Mouse (Mus musculus): ENCODE measurements at regions not wholly inside any gene's neighbourhood (a gene's known extent, or its start where the extent isn't known, plus 50 kb on each side); places are given as distances from the start of the nearest gene placed in this dataset.
A peak's percentile ranks its signal among the peaks of the same experiment; 100 is the strongest.

- WGBS = 55% methylated on average over 13 of the region's 13 CpGs
- no peaks in the 10 kb centered on the region for H3K9me3 ChIP-seq (ENCODE audit: low read length)
- H3K4me3 ChIP-seq (ENCODE audit: low read depth, low read length) = no peak overlapping the region
- no peak overlapping the region for H3K27ac ChIP-seq (ENCODE audit: low read depth, low read length)
- TF ChIP-seq CTCF (IDR thresholded peaks at IDR 0.05; ENCODE audit: low read depth) = no peak
- no peaks in the 10 kb centered on the region for H3K4me1 ChIP-seq (ENCODE audit: insufficient read depth)
- DNase-seq (no peak), ATAC-seq (no peak)
- H3K9ac ChIP-seq = no peak overlapping the region
- H3K27me3 ChIP-seq (ENCODE audit: insufficient read depth, low read length) = no peaks in the 10 kb centered on the region
- H3K36me3 ChIP-seq (ENCODE audit: insufficient read depth) = no peaks in the 10 kb centered on the region
- H3K4me2 ChIP-seq (ENCODE audit: low read depth) = no peak overlapping the region
Observed at GRCm38 (mm10) chr8:87189791-87190385, 282.5 kb downstream of the Cbln1 start.

GRCm38 (mm10) chr8:87182888-87183287 lies 289.5 kb downstream of the Cbln1 start:
- H3K9me3 ChIP-seq (ENCODE audit: low read length) = no peaks in the 10 kb centered on the region
- ATAC-seq = no peak
- no peak for TF ChIP-seq CTCF (IDR thresholded peaks at IDR 0.05; ENCODE audit: low read depth)
- H3K27me3 ChIP-seq (ENCODE audit: insufficient read depth, low read length) = no peaks in the 10 kb centered on the region
- no peak overlapping the region for H3K4me3 ChIP-seq (ENCODE audit: low read depth, low read length)
- H3K36me3 ChIP-seq (ENCODE audit: insufficient read depth) = no peaks in the 10 kb centered on the region
- no peak overlapping the region for H3K27ac ChIP-seq (ENCODE audit: low read depth, low read length)
- DNase-seq = no peak
- 78% methylated on average over 4 of the region's 4 CpGs for WGBS
- no peak overlapping the region for H3K9ac ChIP-seq
- no peaks in the 10 kb centered on the region for H3K4me1 ChIP-seq (ENCODE audit: insufficient read depth)
- H3K4me2 ChIP-seq (ENCODE audit: low read depth) = no peak overlapping the region

- no peak for DNase-seq
- no peak for TF ChIP-seq CTCF (IDR thresholded peaks at IDR 0.05; ENCODE audit: low read depth)
- H3K9me3 ChIP-seq (ENCODE audit: low read length) = no peaks in the 10 kb centered on the region
Observed at GRCm38 (mm10) chr8:87178561-87178960, 293.5 kb upstream of the N4bp1 start.

GRCm38 (mm10) chr8:87177620-87178019 lies 292.6 kb upstream of the N4bp1 start:
- no peak overlapping the region for H3K4me2 ChIP-seq (ENCODE audit: low read depth)
- no peaks in the 10 kb centered on the region for H3K4me1 ChIP-seq (ENCODE audit: insufficient read depth)
- ATAC-seq = no peak
- no peaks in the 10 kb centered on the region for H3K36me3 ChIP-seq (ENCODE audit: insufficient read depth)
- TF ChIP-seq CTCF (IDR thresholded peaks at IDR 0.05; ENCODE audit: low read depth) = no peak
- H3K9me3 ChIP-seq (ENCODE audit: low read length) = no peaks in the 10 kb centered on the region
- WGBS = 86% methylated on average over 6 of the region's 6 CpGs
- no peak overlapping the region for H3K9ac ChIP-seq
- no peak overlapping the region for H3K4me3 ChIP-seq (ENCODE audit: low read depth, low read length)
- H3K27ac ChIP-seq (ENCODE audit: low read depth, low read length) = no peak overlapping the region
- DNase-seq = no peak
- no peaks in the 10 kb centered on the region for H3K27me3 ChIP-seq (ENCODE audit: insufficient read depth, low read length)

More at GRCm38 (mm10) chr8:87178561-87178960, 293.5 kb upstream of the N4bp1 start:
- no peak for ATAC-seq
- Histone ChIP-seq H3K4me2 (ENCODE audit: low read depth) (no peak overlapping the region), H3K36me3 (ENCODE audit: insufficient read depth) (no peaks in the 10 kb centered on the region), H3K9ac (no peak overlapping the region), H3K4me1 (ENCODE audit: insufficient read depth) (no peaks in the 10 kb centered on the region), H3K4me3 (ENCODE audit: low read depth, low read length) (no peak overlapping the region), H3K27me3 (ENCODE audit: insufficient read depth, low read length) (no peaks in the 10 kb centered on the region), H3K27ac (ENCODE audit: low read depth, low read length) (no peak overlapping the region)
- WGBS = 65% methylated on average over 4 of the region's 4 CpGs

GRCm38 (mm10) chr8:87175097-87175496 lies 290.0 kb upstream of the N4bp1 start:
- no peak for TF ChIP-seq CTCF (IDR thresholded peaks at IDR 0.05; ENCODE audit: low read depth)
- no peaks in the 10 kb centered on the region for H3K36me3 ChIP-seq (ENCODE audit: insufficient read depth)
- no peaks in the 10 kb centered on the region for H3K27me3 ChIP-seq (ENCODE audit: insufficient read depth, low read length)
- H3K4me3 ChIP-seq (ENCODE audit: low read depth, low read length) = no peak overlapping the region
- H3K9me3 ChIP-seq (ENCODE audit: low read length) = no peaks in the 10 kb centered on the region
- H3K4me1 ChIP-seq (ENCODE audit: insufficient read depth) = no peaks in the 10 kb centered on the region
- ATAC-seq (no peak), DNase-seq (peak; percentile 46)
- H3K9ac ChIP-seq = no peak overlapping the region
- H3K27ac ChIP-seq (ENCODE audit: low read depth, low read length) = no peak overlapping the region
- H3K4me2 ChIP-seq (ENCODE audit: low read depth) = no peak overlapping the region

GRCm38 (mm10) chr8:87173720-87174119 lies 288.7 kb upstream of the N4bp1 start:
- no peaks in the 10 kb centered on the region for H3K9me3 ChIP-seq (ENCODE audit: low read length)
- TF ChIP-seq CTCF (IDR thresholded peaks at IDR 0.05; ENCODE audit: low read depth) = no peak
- no peak overlapping the region for H3K9ac ChIP-seq
- DNase-seq (no peak), ATAC-seq (no peak)
- no peak overlapping the region for H3K4me3 ChIP-seq (ENCODE audit: low read depth, low read length)
- H3K4me1 ChIP-seq (ENCODE audit: insufficient read depth) = no peaks in the 10 kb centered on the region
- no peak overlapping the region for H3K4me2 ChIP-seq (ENCODE audit: low read depth)
- H3K36me3 ChIP-seq (ENCODE audit: insufficient read depth) = no peaks in the 10 kb centered on the region
- H3K27ac ChIP-seq (ENCODE audit: low read depth, low read length) = no peak overlapping the region
- no peaks in the 10 kb centered on the region for H3K27me3 ChIP-seq (ENCODE audit: insufficient read depth, low read length)

GRCm38 (mm10) chr8:87166771-87167170 lies 281.7 kb upstream of the N4bp1 start:
- Histone ChIP-seq H3K36me3 (ENCODE audit: insufficient read depth) (no peaks in the 10 kb centered on the region), H3K4me2 (ENCODE audit: low read depth) (no peak overlapping the region), H3K27me3 (ENCODE audit: insufficient read depth, low read length) (no peaks in the 10 kb centered on the region; the same call in 1 of the 2 replicates), H3K9ac (no peak overlapping the region), H3K4me3 (ENCODE audit: low read depth, low read length) (no peak overlapping the region), H3K9me3 (ENCODE audit: low read length) (no peaks in the 10 kb centered on the region), H3K27ac (ENCODE audit: low read depth, low read length) (no peak overlapping the region), H3K4me1 (ENCODE audit: insufficient read depth) (no peaks in the 10 kb centered on the region)
- no peak for ATAC-seq
- 56% methylated on average over 1 of the region's 1 CpGs for WGBS
- DNase-seq = no peak
- TF ChIP-seq CTCF (IDR thresholded peaks at IDR 0.05; ENCODE audit: low read depth) = no peak
